Mouse (Mus musculus) embryo, embryonic 9.5 days (tissue): Measurements from ENCODE around the gene Egf.

Source experiments
- DNase-seq: peaks from one replicate; pipeline ENCODE4 v3.0.0-alpha.2; 2017; ENCODE audit errors: extremely low spot score

Egf gene

GRCm38 (mm10) chr3:129714542-129715145, 40.5 kb downstream of the Egf start:
- DNase-seq = no peak

- DNase-seq = peak; percentile 51
Measured at GRCm38 (mm10) chr3:129708157-129708556, 47.0 kb downstream of the Egf start.

GRCm38 (mm10) chr3:129698882-129699281, 56.2 kb downstream of the Egf start:
- no peak for DNase-seq

GRCm38 (mm10) chr3:129698365-129698764, 56.8 kb downstream of the Egf start:
- DNase-seq = no peak

- no peak for DNase-seq
Measured at GRCm38 (mm10) chr3:129697691-129698090, 57.4 kb downstream of the Egf start.

- no peak for DNase-seq
Measured at GRCm38 (mm10) chr3:129695943-129696342, 59.2 kb downstream of the Egf start.

GRCm38 (mm10) chr3:129693581-129693980, 61.5 kb downstream of the Egf start:
- DNase-seq = no peak

GRCm38 (mm10) chr3:129692816-129693215, 62.3 kb downstream of the Egf start:
- no peak for DNase-seq

GRCm38 (mm10) chr3:129687429-129687828, 67.7 kb downstream of the Egf start:
- no peak for DNase-seq

GRCm38 (mm10) chr3:129686698-129687333, 68.3 kb downstream of the Egf start:
- DNase-seq = peak; percentile 66

GRCm38 (mm10) chr3:129686196-129686595, 68.9 kb downstream of the Egf start:
- no peak for DNase-seq

GRCm38 (mm10) chr3:129683060-129683679, 71.9 kb downstream of the Egf start:
- no peak for DNase-seq

GRCm38 (mm10) chr3:129682389-129682788, 72.7 kb downstream of the Egf start:
- DNase-seq = no peak

- DNase-seq = no peak
Measured at GRCm38 (mm10) chr3:129681841-129682240, 73.3 kb downstream of the Egf start.

- DNase-seq = no peak
Measured at GRCm38 (mm10) chr3:129680258-129680657, 74.9 kb downstream of the Egf start.

- no peak for DNase-seq
Measured at GRCm38 (mm10) chr3:129675923-129676322, 79.2 kb downstream of the Egf start.

- DNase-seq = no peak
Measured at GRCm38 (mm10) chr3:129663906-129664305, 91.2 kb downstream of the Egf start.

GRCm38 (mm10) chr3:129658776-129659175, 96.3 kb downstream of the Egf start:
- no peak for DNase-seq

GRCm38 (mm10) chr3:129657775-129658174, 97.3 kb downstream of the Egf start:
- no peak for DNase-seq

- no peak for DNase-seq
Measured at GRCm38 (mm10) chr3:129657222-129657621, 97.9 kb downstream of the Egf start.

GRCm38 (mm10) chr3:129656540-129656939, 98.6 kb downstream of the Egf start:
- no peak for DNase-seq

- DNase-seq = no peak
Measured at GRCm38 (mm10) chr3:129652476-129652875, 102.6 kb downstream of the Egf start.

GRCm38 (mm10) chr3:129651765-129652164, 103.4 kb downstream of the Egf start:
- no peak for DNase-seq
